Mouse (Mus musculus) kidney, embryonic 15.5 days (tissue): ENCODE measurements at regions not wholly inside any gene's neighbourhood (a gene's known extent, or its start where the extent isn't known, plus 50 kb on each side); places are given as distances from the start of the nearest gene placed in this dataset.

Experiments used
- ATAC-seq: fragments of 200-750 bp; cut with Nextera tagmentation; replicated peaks from 2 replicates; pipeline ENCODE4 v1.8.0; 2017; ENCODE audit warnings: moderate TSS enrichment; ENCODE audit not compliant: low FRiP score
- H3K27ac ChIP-seq: fragments of 300-500 bp; sonication (generic); 2 replicates; pipeline ENCODE4 v1.5.1; 2015; ENCODE audit warnings: mild to moderate bottlenecking, inconsistent platforms
- H3K27me3 ChIP-seq: fragments of 300-500 bp; sonication (generic); 2 replicates; pipeline ENCODE4 v1.6.1; 2015; ENCODE audit warnings: inconsistent platforms
- H3K36me3 ChIP-seq: fragments of 300-500 bp; sonication (generic); 2 replicates; pipeline ENCODE4 v1.6.1; 2015; ENCODE audit warnings: inconsistent platforms
- H3K4me1 ChIP-seq: fragments of 300-500 bp; sonication (generic); 2 replicates; pipeline ENCODE4 v1.6.1; 2015; ENCODE audit warnings: inconsistent platforms
- H3K4me2 ChIP-seq: fragments of 300-500 bp; sonication (generic); 2 replicates; pipeline ENCODE4 v1.6.1; 2015; ENCODE audit warnings: moderate library complexity, mild to moderate bottlenecking, inconsistent platforms
- H3K4me3 ChIP-seq: fragments of 300-500 bp; sonication (generic); replicated peaks from 2 replicates; pipeline ENCODE4 v1.5.1; 2015; ENCODE audit warnings: mild to moderate bottlenecking, inconsistent platforms
- H3K9ac ChIP-seq: fragments of 300-500 bp; sonication (generic); 2 replicates; pipeline ENCODE4 v1.6.1; 2015; ENCODE audit warnings: mild to moderate bottlenecking, inconsistent platforms
- H3K9me3 ChIP-seq: fragments of 300-500 bp; sonication (generic); replicated peaks from 2 replicates; pipeline ENCODE4 v1.6.1; 2016; ENCODE audit warnings: inconsistent platforms
- WGBS: fragments of 180-500 bp; shearing (Covaris S2); methylation state at CpG from one replicate; pipeline ENCODE4 v1.1.7; 2015; ENCODE audit warnings: mixed read lengths; 5-methylcytosine and 5-hydroxymethylcytosine counted together

DNA sequence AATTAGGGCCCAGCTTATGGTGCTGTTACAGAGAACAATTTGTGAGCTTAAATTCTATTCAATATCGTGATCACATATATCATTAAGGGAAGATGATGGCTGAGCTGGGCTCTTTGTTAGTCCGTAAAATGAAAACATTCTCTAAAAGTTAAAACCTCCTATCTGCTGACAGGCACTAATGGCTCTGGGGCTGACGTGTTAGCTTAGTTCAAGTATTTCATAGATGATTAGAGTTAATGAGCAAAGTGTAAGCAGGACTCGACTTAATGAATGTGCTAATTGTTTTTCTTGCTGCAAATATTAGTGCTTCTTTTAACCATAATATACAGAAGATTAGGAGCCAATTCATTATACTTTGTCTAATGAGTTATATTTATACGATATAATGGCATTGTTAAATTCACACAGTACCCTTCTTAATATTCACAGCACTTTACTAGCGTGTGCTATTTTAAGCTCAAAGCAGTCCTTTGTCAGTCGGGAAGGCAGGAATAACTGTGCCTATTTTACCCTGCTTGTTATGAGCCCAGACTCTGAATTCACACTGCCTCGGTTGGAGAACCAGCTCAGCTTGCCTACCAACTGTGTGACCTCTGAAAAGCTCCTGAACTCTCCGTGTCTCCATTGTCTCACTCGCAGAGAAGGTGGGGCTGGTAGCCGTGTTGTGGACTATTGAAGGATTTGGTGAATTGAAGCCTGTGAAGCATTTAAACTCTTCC is 50.6 kb upstream of the 4933402D24Rik start:
- H3K9me3 ChIP-seq = no peaks in the 10 kb centered on the region
- no peaks in the 10 kb centered on the region for H3K36me3 ChIP-seq
- H3K9ac ChIP-seq = no peak overlapping the region
- no peak overlapping the region for H3K4me3 ChIP-seq
- H3K27me3 ChIP-seq = no peaks in the 10 kb centered on the region
- no peak for ATAC-seq
- WGBS = 75% methylated on average over 11 of the region's 11 CpGs
- H3K4me1 ChIP-seq = no peaks in the 10 kb centered on the region
- no peak overlapping the region for H3K27ac ChIP-seq
- H3K4me2 ChIP-seq = no peak overlapping the region
